Mouse (Mus musculus) kidney, adult 2 months (tissue): Measurements from ENCODE around the gene Rin2.

Source experiments
- CTCF ChIP-seq: fragments of 200-500 bp; conservative IDR thresholded peaks from 2 replicates; pipeline ENCODE4 v1.5.1; 2011; ENCODE audit warnings: low read depth, mild to moderate bottlenecking, control low read depth, low read length, moderate library complexity, mixed read lengths; ENCODE audit not compliant: insufficient read depth, insufficient read length
- POLR2A ChIP-seq: fragments of 200-500 bp; IDR thresholded peaks from one replicate; pipeline ENCODE4 v1.6.1; 2011; ENCODE audit warnings: low read depth, low read length, control low read depth

- TF ChIP-seq CTCF, result no peak
- TF ChIP-seq POLR2A, result no peak
Measured at GRCm38 (mm10) chr2:145884036-145884912, 209.3 kb downstream of the Rin2 start.
